Mouse (Mus musculus): ENCODE measurements around the gene Col4a3. TPM values are rescaled to one million over a fixed set of nuclear protein-coding genes. Genes with fewer than 3 reads are reported as not detected.

Gene Col4a3
- total and polyA plus RNA-seq, 3 experiments, result 1.3 to 3.3 (median 1.8) TPM

- H3K36me3 ChIP-seq (ENCODE audit: control insufficient read depth, insufficient read depth, low read length), result no peaks in the 10 kb centered on the region
- no peak for DNase-seq
- H3K4me1 ChIP-seq (ENCODE audit: control insufficient read depth, insufficient read depth, low read length), result no peaks in the 10 kb centered on the region
- H3K79me2 ChIP-seq (replicated peaks; ENCODE audit: control insufficient read depth, insufficient read depth, low read length), result no peaks in the 10 kb centered on the region
- no peak for TF ChIP-seq POLR2A (IDR thresholded peaks at IDR 0.05; ENCODE audit: insufficient read depth, low read depth, low read length)
- TF ChIP-seq CTCF (IDR thresholded peaks at IDR 0.05), result no peak
- TF ChIP-seq EP300 (IDR thresholded peaks at IDR 0.05; ENCODE audit: insufficient read depth, low read depth, low read length), result no peak
- no peaks in the 10 kb centered on the region for H3K27me3 ChIP-seq (ENCODE audit: control insufficient read depth, insufficient read depth, low read length)
- H3K4me3 ChIP-seq, result no peak overlapping the region
- H3K27ac ChIP-seq, result no peak overlapping the region
- whole genome bisulfite sequencing, result 86% methylated on average over 6 of the region's 6 CpGs
- intact Hi-C loops (cut with DNase I), result no loop called here
- H3K9ac ChIP-seq (ENCODE audit: low read depth, low read length), result no peak overlapping the region
Measured at GRCm38 (mm10) chr1:82687931-82688330, 101.2 kb downstream of the Col4a3 start.

GRCm38 (mm10) chr1:82695915-82696314 lies 109.2 kb downstream of the Col4a3 start:
- Histone ChIP-seq H3K4me3 (no peak overlapping the region), H3K4me1 (ENCODE audit: control insufficient read depth, insufficient read depth, low read length) (no peaks in the 10 kb centered on the region; the same call in 1 of the 2 replicates), H3K9ac (ENCODE audit: low read depth, low read length) (no peak overlapping the region), H3K36me3 (ENCODE audit: control insufficient read depth, insufficient read depth, low read length) (no peaks in the 10 kb centered on the region), H3K27ac (no peak overlapping the region), H3K79me2 (replicated peaks; ENCODE audit: control insufficient read depth, insufficient read depth, low read length) (no peaks in the 10 kb centered on the region), H3K27me3 (ENCODE audit: control insufficient read depth, insufficient read depth, low read length) (no peaks in the 10 kb centered on the region)
- no peak for DNase-seq
- WGBS, result 48% methylated on average over 3 of the region's 3 CpGs
- no peak for TF ChIP-seq POLR2A (IDR thresholded peaks at IDR 0.05; ENCODE audit: insufficient read depth, low read depth, low read length)
- TF ChIP-seq EP300 (IDR thresholded peaks at IDR 0.05; ENCODE audit: insufficient read depth, low read depth, low read length), result no peak
- no peak for TF ChIP-seq CTCF (IDR thresholded peaks at IDR 0.05)
- intact Hi-C loops (cut with DNase I), result no loop called here

- 58% methylated on average over 9 of the region's 9 CpGs for WGBS
- H3K27ac ChIP-seq, result no peak overlapping the region
- intact Hi-C loops (cut with DNase I), result no loop called here
- H3K4me1 ChIP-seq (ENCODE audit: control insufficient read depth, insufficient read depth, low read length), result no peaks in the 10 kb centered on the region
- no peaks in the 10 kb centered on the region for H3K27me3 ChIP-seq (ENCODE audit: control insufficient read depth, insufficient read depth, low read length)
- no peak for DNase-seq
- TF ChIP-seq CTCF (IDR thresholded peaks at IDR 0.05) (no peak), POLR2A (IDR thresholded peaks at IDR 0.05; ENCODE audit: insufficient read depth, low read depth, low read length) (no peak), EP300 (IDR thresholded peaks at IDR 0.05; ENCODE audit: insufficient read depth, low read depth, low read length) (no peak)
- no peak overlapping the region for H3K4me3 ChIP-seq
- no peak overlapping the region for H3K9ac ChIP-seq (ENCODE audit: low read depth, low read length)
- H3K79me2 ChIP-seq (replicated peaks; ENCODE audit: control insufficient read depth, insufficient read depth, low read length), result no peaks in the 10 kb centered on the region
- H3K36me3 ChIP-seq (ENCODE audit: control insufficient read depth, insufficient read depth, low read length), result no peaks in the 10 kb centered on the region
Measured at GRCm38 (mm10) chr1:82717816-82718512, 131.2 kb downstream of the Col4a3 start.

GRCm38 (mm10) chr1:82724339-82725025 lies 137.8 kb downstream of the Col4a3 start, which contains the start of gene Mff:
Gene Mff (plus strand): TSS chr1:82724890.
- peaks cover 2% of the 10 kb centered on the region for H3K79me2 ChIP-seq (replicated peaks; ENCODE audit: control insufficient read depth, insufficient read depth, low read length)
- peak within 1 kb of the TSS; percentile 74 for H3K4me3 ChIP-seq
- WGBS, result 8% methylated on average over 38 of the region's 38 CpGs
- DNase-seq, result peak; percentile 95 to 97
- no peak for TF ChIP-seq CTCF (IDR thresholded peaks at IDR 0.05)
- TF ChIP-seq POLR2A (IDR thresholded peaks at IDR 0.05; ENCODE audit: insufficient read depth, low read depth, low read length), result peak; percentile 79
- TF ChIP-seq EP300 (IDR thresholded peaks at IDR 0.05; ENCODE audit: insufficient read depth, low read depth, low read length), result peak; percentile 84
- H3K27ac ChIP-seq, result peak within 1 kb of the TSS; percentile 96
- peak within 1 kb of the TSS; percentile 94 for H3K9ac ChIP-seq (ENCODE audit: low read depth, low read length)
- peaks cover 2% of the 10 kb centered on the region for H3K4me1 ChIP-seq (ENCODE audit: control insufficient read depth, insufficient read depth, low read length)
- no peaks in the 10 kb centered on the region for H3K27me3 ChIP-seq (ENCODE audit: control insufficient read depth, insufficient read depth, low read length)
- intact Hi-C loops (cut with DNase I), result loop anchor here (5.0 to 10.0 kb wide), 2 partner anchors 118 to 410 kb away; partner anchors contain the start of gene Rhbdd1
- no peaks in the 10 kb centered on the region; the same call in none of the 2 replicates for H3K36me3 ChIP-seq (ENCODE audit: control insufficient read depth, insufficient read depth, low read length)

DNA sequence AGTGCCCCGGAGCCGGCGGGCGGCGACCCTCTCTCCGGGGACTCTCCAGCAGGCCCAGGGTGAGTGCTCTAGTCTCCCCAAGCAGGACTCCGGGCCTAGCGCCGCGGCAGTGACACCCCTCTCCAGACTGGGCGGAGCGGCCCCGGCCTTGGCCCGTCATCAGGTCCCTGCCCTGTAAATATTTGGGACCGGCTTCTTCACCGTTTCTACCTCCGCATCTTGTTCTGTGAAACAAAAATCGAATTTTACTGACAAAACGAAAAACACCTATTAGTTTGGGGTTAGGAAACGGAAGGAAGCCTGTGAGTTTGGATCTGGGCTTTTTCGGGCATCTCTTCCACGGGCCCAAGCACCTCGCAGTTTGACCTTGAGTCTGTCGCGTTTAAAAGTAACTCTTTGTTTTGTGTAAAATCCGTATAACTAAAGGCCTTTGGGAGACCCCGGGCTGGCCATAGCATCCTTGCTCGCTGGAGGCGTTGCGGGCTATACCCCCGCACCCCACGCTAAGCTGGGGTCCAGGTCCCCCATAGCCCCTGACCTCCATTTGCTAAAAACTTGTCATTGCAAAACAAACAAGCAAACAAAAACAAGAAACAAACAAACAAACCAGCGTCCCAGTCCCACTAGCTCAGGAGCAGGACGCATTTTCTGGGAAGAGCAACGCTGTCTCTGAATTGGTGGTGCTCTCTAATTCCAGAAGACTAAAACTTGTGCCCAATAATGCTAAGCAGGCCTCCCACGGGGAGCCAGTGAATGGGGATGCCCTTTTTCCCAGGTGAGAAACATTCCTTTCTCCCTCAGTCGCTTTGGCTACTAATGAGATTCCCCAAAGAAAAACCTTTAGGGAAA lies 138.5 kb downstream of the Col4a3 start:
- TF ChIP-seq EP300 (IDR thresholded peaks at IDR 0.05; ENCODE audit: insufficient read depth, low read depth, low read length), result no peak
- no peak for TF ChIP-seq POLR2A (IDR thresholded peaks at IDR 0.05; ENCODE audit: insufficient read depth, low read depth, low read length)
- no peak for TF ChIP-seq CTCF (IDR thresholded peaks at IDR 0.05)
- intact Hi-C loops (cut with DNase I), result loop anchor here (10.0 kb wide), 1 partner anchor 410 kb away; the partner anchor contains the start of gene Rhbdd1
- 1% methylated on average over 37 of the region's 37 CpGs for WGBS
- Histone ChIP-seq H3K4me1 (ENCODE audit: control insufficient read depth, insufficient read depth, low read length) (peaks cover 2% of the 10 kb centered on the region), H3K79me2 (replicated peaks; ENCODE audit: control insufficient read depth, insufficient read depth, low read length) (peaks cover 2% of the 10 kb centered on the region), H3K4me3 (peak overlapping the region; percentile 74), H3K9ac (ENCODE audit: low read depth, low read length) (peak overlapping the region; percentile 94), H3K27ac (peak overlapping the region; percentile 96), H3K27me3 (ENCODE audit: control insufficient read depth, insufficient read depth, low read length) (no peaks in the 10 kb centered on the region), H3K36me3 (ENCODE audit: control insufficient read depth, insufficient read depth, low read length) (no peaks in the 10 kb centered on the region; the same call in none of the 2 replicates)
- no peak for DNase-seq
